Mouse (Mus musculus) heart, adult 11 months (tissue): ENCODE measurements at regions not wholly inside any gene's neighbourhood (a gene's known extent, or its start where the extent isn't known, plus 50 kb on each side); places are given as distances from the start of the nearest gene placed in this dataset.

ENCODE experiments used
- DNase-seq: peaks from one replicate; pipeline ENCODE4 v3.0.0; 2022

GRCm38 (mm10) chr5:74943737-74944403, 100.7 kb downstream of the Chic2 start:
- DNase-seq, result peak; percentile 99

DNA sequence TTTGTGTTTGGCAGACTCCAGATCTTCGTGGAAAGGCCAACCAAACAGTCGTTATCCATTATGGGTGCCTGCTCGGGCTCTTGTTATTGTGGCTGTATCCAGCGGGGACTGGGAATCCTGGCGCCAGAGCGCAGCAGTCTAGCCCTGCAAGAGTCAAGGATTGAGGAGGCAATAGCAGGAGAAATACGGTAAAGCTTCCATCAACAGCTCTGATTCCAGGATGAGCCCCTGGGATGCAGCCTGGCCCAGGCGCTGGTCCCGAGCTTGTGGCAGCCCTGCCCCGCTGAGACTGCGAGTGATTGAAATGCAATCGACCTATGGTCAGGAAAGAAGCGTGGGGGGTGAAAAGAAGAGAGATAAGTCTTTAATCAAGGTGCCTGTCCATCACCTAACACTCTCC, 103.1 kb downstream of the Chic2 start:
- DNase-seq, result peak; percentile 94

DNA sequence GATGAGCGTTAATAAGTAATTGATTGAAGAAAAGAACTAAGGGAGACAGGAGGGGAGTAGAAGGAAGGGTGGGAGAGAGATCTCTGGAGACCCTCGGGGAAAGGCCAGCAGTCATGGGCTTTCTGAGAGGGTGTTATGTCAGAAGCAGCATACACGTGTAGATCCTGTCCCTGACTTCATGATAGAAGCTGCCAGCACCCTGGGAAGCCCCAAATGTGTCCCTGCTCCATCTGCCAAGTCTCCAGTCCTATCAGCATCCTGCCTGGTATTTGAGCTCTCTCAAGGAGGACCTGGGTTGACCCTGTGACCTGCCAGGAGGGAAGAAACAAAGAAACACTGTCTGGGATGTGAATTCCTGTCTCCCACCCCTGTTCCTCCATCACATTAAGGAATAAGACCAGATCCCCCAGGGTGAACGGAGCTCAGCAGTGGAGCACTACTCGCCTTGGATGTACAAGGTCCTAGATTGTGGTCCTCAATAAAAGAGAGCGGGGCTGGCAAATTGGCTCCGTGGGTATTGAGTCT, 107.1 kb downstream of the Chic2 start:
- no peak for DNase-seq

DNA sequence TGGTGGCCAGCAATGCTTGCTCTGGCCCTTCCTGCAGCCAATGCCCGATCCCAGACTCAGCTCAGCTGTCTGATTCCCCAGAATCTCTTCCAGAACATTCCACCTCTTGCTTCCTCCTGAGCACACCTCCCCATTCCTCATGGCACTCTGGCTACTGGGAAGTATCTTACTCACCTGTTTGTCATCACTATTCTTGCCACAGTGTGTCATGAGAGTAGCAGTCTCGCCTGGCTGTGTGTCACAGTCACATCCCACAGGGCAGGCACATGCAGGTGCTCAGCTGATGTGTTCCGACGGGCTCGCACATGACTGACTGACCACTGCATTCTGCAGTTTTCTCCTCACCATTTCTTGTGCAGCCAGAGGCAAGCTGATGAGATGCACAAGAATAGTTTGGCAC, 108.5 kb downstream of the Chic2 start:
- DNase-seq, result no peak

GRCm38 (mm10) chr5:74935676-74936075, 108.9 kb downstream of the Chic2 start:
- peak; percentile 96 for DNase-seq

- peak; percentile 75 for DNase-seq
These were observed 111.3 kb downstream of the Chic2 start for GRCm38 (mm10) chr5:74933276-74933675.

GRCm38 (mm10) chr5:74932206-74932605, 112.4 kb downstream of the Chic2 start:
- no peak for DNase-seq

DNA sequence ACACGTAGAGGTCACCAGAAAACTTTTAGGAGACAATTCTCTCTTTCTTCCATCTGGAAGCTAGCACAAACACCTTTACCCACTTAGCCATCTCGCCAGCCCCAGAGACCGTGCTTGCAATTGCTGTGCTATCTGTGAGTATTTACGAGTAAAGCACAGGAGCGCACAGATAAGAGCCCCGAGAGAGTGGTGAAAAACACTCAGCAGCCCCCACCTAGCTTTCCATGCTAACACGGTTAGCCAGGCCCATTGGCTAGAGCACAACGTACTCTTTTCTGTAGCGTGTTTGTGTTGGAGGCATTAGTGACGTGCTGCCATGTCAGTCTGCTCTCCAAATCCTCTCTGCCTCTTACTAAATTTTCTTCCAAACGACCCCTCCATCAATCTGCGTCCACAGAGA, 112.8 kb downstream of the Chic2 start:
- peak; percentile 75 for DNase-seq

DNA sequence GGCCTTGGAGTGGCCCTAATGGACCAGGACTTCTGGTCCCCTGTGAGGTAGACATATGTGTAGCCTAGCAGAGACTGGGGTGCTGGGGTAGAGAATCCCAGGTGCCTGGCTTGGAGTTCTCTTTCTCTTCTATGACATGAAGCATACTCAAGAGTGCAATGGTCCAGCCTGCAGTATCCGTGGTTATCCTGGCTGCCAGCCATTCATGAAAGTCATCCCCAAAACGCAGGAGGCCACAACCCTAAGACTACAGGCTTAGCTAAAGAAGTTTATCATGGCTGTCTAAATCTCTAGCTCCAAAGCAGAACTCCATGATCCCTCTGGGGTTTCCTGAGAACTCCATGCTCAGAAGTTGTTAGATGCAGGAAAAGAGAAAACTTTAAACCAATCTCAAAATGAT, 117.0 kb downstream of the Chic2 start:
- no peak for DNase-seq

DNA sequence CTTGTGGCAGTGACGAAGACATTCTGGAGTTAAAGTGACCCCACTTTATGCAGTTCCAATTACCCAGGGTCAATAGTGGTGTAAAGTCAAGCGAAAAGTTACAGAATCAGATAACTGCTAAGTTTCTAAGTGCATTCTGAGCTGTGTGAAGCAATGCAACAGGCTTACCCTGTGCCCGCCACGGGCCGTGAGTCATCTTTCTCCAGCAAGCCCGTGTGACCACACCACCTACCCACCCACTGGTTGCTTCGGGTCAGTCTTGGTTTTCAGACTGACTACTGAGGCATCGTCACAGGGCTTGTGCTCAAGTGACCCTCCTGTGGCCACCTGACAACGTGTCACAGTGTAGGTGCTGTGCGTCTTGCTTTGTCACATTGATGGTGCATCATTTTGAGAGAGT, 118.8 kb downstream of the Chic2 start:
- DNase-seq, result peak; percentile 84

GRCm38 (mm10) chr5:74924031-74924533, 120.5 kb downstream of the Chic2 start:
- DNase-seq, result peak; percentile 95

- peak; percentile 94 for DNase-seq
These were observed 121.2 kb downstream of the Chic2 start for GRCm38 (mm10) chr5:74923337-74923736.

- peak; percentile 93 for DNase-seq
These were observed 121.7 kb downstream of the Chic2 start for GRCm38 (mm10) chr5:74922881-74923280.

DNA sequence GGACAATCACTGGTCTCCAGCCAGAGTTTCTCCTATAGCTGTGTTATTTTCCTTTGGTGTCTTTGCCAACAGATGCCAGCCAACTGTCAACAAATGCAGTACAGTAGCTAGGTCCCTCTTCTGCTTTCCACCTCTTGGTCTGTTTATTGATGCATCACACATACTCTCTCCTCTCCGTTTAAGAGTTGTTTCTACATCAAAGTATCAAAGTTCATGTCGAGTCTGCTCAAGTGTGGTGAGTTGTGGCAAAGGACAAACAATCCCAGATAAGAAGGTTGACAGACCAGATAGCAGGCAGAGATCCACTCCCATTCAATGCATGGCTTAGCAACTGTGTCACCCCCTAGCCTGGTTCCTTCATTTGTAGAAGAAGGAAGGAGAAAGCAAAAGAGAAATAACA, 123.6 kb downstream of the Chic2 start:
- DNase-seq, result no peak

DNA sequence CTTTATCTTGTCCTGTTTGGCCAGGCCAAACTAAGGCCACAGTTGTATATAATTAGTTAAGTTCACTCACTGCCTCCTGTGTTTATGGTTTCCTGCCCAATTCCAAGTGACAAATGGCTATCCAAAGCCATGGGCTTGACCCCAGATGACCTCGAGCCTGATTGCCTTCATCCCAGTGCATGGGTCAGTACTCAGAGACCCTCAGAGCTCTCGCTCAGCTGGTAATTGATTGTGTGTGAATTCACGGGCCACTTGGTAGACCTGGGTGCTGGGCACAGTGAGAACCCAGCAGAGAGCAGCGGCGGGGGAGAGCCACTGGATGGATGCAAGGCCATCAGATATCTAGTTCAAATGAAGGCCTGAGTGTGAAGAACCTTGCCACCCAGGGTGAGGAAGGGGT, 124.1 kb downstream of the Chic2 start:
- DNase-seq, result peak; percentile 85

DNA sequence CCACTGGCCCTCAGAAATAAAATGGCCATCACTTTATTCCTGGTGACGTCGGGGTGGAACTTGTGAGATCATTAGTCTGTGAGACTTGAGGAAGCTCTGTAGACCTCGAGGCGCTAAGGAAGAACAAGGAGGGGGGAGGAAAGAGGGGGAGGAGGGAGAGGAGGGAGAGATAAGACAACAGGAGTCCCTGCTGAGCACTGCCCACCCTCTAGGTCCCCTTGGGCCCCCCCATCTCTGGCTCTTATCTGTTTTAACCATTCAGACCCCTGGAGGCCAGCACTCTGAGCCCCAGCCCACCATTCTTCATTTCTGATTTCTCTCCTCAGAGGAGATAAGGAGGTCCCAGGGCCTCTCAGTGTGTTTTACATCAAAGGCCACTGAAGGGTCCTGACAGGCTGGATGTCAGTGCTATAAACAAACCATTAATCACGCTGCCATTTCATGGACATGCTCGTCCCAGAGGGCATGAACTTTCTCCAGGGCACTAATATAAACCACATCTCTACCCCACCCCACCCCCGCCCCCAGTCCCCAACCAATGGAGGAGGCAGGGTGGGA, 139.0 kb downstream of the Chic2 start:
- peak; percentile 93 for DNase-seq

GRCm38 (mm10) chr5:74904927-74905503, 139.6 kb downstream of the Chic2 start:
- DNase-seq, result no peak

- DNase-seq, result peak; percentile 50
These were observed 140.2 kb downstream of the Chic2 start for GRCm38 (mm10) chr5:74904327-74904726.

GRCm38 (mm10) chr5:74903711-74904110, 140.9 kb downstream of the Chic2 start:
- peak; percentile 90 for DNase-seq

- DNase-seq, result peak; percentile 97
These were observed 147.4 kb downstream of the Chic2 start for GRCm38 (mm10) chr5:74897133-74897532.

DNA sequence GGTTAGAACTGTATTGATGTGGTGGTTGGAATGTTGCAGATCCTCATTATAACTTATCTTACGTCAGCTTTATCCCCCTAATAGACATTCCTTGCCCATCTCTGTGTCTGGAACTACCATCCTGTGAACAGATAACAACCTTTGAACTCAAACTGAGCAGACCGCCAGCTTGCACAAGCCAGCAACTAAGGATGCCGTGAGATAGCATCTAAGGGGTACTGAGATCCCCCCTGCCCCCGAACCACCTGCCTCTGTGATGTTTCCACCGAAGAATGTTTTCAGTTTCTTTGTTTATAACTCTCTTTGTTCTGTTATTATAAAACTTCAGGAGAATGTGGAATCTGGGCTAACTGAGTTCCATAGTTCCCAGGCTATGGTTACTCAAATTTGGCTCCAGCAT, 151.3 kb downstream of the Chic2 start:
- DNase-seq, result peak; percentile 65

DNA sequence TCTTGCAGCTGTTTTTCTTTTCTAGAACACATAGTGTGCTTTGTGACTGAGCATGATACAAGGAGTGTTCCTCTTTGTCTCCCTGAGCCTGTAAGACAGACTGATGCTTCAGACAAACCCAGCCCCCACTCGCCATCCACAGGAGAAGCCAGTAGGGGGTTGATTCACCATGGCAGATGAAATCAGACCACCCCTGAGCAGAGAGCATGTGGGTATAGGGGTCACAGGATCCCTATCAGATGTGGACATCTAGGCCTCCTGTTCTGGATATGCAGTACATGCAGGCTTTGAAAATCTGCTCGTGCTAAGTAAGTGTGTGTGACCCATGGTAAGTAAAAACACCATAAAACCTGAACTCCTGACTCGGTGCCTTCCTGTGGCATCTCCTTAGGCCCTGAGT, 153.0 kb downstream of the Chic2 start:
- peak; percentile 60 for DNase-seq

GRCm38 (mm10) chr5:74888934-74889333, 155.6 kb downstream of the Chic2 start:
- peak; percentile 93 for DNase-seq

GRCm38 (mm10) chr5:74885958-74886357, 158.6 kb downstream of the Chic2 start:
- peak; percentile 79 for DNase-seq
